Mouse (Mus musculus): ENCODE data around the gene Pex6. TPM values are rescaled to one million over a fixed set of nuclear protein-coding genes. Genes with fewer than 3 reads are reported as not detected.
"Not testable (repeated sequence)": the region's sequence is repeated elsewhere in the genome, so short reads cannot be mapped to it uniquely, and the experiment has no call there.

Pex6 gene
- polyA plus RNA-seq, 2 experiments from 2014 or later, result 5.0 to 7.2 TPM

DNA sequence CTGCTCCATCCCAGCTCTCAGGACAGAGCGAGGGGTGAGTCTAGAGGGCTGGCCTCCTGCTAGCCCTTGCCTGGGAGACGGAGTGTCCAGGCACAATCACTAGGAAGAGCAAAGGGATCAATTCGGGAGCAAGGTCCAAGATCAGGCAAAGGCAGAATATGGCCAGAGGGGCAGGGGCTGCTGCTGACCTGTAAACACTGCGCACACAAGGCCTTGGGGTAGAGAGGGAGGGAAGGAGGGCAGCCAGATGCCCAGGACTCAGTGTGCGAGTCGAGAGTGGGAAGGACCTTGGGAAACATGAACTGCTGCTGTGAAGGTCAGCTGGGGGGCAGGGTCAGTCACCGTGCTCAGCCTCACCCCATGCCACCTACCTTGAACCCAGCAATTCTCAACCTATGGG, 24.0 kb downstream of the Pex6 start:
- ATAC-seq, result no peak

DNA sequence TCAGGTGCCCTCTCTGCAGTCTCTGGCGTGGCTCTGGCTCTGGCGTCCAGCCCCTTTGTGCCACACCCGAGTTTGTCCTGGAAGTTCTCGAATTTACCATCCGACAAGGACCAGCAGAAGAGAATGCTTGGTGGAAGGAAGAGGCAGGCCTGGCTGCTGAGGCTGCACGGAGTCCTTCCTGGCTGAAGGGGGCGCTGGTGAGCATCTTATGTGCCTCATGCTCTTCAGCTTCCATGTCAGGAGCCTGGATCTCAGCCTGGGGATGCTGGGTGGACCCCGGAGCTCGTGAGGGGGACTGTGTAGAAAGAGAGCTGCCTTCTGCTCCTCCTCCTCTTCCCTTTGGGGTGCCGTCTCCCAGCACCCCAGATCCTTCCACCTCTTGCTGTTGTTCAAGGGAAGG, 24.9 kb downstream of the Pex6 start:
- ATAC-seq, result no peak

DNA sequence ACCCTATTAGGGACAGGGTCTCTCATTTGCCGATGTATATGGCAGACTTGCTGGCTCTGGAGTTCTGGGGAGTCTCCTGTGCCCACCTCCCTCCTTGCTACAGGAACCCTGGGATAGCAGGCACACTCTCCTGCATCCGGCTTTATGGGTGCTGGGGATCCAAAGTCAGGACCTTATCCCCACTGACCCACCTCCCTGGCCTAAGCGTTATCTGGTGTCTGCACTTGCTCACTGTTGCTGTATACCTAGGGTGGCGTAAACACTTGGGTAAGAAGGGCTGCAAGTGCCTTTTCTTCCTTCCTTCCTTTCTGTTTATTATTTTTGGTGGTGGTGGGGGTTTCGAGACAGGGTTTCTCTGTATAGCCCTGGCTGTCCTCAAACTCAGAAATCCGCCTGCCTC, 30.0 kb downstream of the Pex6 start:
- no peak for ATAC-seq

DNA sequence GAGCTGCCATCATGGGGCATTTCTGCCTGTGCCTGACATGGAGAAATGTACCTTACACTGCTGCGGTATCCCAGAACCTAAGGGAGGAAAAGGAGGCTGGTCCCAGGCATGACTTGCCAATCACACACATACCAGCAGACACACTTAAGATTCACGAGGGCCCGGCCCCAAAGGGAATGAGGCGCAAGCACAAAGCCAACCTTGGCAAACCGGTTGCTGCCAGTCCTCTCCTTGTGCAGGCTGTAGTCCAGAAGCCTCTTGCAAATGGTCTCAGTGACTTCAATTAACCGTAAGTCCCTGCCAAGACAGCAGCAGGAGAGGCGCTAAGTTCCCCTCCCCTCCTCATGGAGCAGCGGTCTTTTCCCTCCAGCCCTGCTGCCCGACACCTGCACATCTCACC, 31.7 kb downstream of the Pex6 start:
- no peak for ATAC-seq

DNA sequence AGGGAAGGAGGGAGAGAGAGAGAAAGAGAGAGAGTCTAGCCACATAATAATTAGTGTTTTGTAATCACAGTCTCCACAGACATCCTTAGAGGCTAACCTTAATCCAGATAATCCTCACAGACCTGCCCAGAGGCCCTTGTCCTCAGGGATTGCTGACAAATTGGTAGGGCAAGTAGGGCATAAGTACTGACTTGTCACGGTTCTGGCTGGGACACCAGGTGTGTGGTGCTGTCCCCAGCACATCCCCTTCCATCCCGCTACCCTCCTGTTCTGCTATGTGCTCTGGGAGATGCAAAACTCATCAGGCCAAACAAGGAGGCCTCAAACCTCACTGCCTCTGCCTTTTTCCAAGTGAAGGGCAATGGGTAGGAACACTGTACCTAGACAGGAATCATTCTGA, 34.2 kb downstream of the Pex6 start:
- ATAC-seq, result no peak

DNA sequence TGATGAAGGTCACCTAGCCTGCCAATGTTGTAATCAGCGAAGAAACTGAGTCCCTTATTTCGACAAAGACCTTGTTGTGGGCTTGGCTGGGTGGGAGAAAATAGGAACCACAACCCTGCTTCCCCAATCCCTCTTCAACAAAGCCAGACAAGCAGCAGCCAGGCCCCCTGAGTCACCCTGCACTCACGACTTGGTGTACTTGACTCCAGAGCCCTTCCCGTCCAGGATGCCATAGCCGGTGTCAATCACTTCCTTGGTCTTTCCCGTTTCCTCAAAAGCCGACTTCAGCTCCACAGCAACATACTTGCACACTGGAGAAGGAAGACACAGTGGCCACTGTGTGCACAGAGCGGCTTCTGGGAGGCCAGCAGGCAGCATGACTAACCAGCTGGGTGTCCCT, 36.0 kb downstream of the Pex6 start:
- ATAC-seq, result no peak

DNA sequence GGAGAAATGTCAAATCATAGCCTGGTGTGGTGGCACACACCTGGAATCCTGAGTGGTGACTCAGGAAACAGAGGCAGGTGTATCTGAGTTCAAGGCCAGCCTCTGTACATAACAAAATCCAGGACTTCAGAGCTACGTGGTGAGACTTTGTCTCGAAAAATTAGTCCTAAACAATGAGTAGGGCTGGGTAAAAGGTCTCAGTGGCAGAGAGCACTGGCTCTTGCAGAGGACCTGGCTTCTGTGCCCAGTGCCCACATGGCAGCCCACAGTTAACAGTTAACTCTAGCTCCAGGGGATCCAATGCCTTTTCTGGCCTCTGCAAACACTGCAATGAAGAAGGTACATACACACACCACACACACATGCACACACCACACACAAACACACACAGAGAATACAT, 36.5 kb downstream of the Pex6 start:
- no peak for ATAC-seq

DNA sequence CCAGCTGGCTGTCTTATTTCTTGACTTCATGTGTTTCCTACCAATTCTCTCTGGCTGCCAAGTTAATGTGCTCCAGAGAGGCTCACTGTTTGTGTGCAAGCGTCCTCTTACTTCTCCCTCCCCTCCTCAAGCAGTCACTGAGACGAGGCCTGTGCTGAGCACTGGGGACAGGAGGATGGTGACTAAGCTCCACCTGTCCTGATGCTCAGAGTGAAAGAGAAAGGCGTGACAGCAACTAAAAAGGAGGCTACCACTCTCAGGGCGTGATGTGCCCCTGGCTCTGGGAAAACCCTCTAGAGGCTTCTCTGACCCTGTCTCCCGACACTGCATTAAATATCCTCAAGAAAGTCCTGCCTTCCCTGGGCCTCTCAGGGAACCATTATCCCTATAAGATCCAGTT, 38.0 kb downstream of the Pex6 start:
- no peak for ATAC-seq

DNA sequence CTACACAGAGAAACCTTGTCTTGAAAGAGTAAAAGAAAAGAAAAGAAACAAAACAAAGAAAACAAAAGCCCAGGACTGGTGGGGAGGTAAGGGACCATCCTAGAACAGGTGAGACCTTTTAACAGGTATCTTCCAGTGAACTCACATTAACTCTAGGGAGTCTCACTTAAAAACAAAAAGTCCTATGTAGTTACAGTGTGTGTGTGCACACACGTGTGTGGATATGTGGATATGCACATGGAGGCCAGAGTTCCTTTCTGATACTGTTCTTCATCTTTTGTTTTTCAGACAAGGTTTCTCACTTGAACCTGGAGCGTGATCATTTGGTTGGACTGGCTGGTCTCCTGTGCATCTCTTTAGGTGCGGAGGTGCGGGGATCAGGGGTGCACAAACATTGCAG, 39.3 kb downstream of the Pex6 start:
- no peak for ATAC-seq

DNA sequence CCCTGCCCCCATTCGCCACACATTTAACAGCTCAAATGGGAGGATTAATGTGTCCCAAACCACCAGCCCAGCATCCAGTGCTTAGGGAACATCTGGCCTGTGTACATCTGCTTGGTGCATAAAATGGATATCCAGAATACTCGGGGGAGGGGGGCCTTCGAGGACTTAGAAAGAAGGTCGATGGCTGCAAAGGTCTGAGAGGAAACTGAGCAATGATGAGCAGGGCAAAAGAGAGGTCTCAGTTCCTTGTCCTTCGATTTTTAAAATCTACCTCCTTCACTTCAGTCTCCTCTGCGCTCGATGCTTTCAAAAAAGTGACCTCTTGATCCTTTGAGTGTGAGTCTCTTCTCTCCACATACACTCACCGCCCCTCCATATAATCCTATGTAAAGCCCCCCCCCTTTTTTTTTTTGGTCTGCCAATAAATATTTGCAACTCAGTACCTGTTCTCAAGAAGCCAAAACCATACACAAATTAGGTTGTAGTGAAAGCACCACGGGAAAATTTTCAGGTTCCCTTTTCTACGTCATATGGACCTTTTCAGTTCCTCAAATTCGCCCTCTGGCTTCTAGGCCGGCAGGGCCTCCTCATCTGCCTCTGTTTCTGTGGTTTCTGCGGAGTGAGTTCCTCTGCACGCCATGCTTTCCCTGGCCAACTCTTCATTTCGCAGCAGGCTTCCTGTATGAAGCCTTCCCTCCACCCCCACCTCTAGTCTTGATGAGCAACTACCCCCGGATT, 40.0 kb downstream of the Pex6 start:
- peak; percentile 33 for ATAC-seq

DNA sequence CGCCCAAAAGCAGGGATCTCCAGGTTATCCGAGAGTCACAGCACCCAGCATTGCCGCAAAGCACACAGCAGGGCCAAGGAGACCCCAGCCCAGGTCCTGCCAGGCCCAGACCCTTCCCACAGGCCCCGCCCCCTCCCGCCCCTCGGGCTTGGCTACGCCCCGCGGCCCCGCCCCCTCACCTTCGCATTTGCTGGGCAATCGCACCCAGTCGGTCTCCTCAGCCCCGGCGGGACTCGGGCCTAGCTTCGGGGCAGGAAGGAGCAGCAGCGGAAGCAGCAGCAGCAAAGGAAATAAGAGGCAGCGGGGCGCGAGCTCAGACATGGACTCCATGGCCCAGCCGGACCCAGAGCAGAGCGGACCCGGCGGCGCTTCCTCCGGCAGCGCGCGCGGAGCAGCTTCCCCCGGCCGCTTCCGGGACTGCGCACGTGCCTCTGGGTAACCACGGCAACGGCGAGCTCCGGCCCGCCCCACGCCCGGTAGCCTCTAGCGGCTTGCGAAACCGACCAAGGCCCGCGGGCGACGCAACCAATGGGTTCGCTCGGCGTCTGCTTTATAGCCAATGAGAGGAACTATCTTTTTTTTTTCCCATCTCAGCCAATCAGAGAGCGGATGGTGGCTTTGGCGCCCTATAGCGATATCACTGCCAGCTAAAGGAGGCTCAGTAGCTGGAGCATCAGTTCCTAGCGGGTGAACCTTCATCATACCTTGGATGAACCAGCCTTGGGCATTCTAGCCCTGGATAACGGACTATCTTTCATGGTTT, 40.7 kb downstream of the Pex6 start, which contains the start of gene Cnpy3:
Cnpy3 (minus strand) TSS at position 421 of the 763 bp plus-strand sequence.
- ATAC-seq, result peak; percentile 96

DNA sequence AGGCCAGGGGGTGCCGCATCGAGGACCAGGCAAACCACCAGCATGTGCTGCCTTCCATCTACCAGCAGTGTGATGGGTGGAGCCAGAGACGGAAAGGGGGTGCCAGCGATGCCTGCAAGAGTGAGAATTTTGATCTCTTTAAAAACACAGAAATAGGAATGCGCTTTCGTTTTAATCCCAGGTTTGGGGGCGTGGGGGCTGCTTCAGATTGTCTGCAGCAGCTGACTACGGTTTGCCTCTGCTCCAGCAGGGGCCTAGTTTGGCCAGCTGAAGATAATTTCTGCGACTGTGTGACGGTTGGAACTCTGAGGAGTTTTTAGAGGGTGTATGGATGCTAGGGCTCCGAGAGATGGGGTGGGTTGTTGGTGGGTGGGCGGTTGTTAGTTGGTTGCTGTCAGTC, 47.5 kb downstream of the Pex6 start:
- no peak for ATAC-seq

DNA sequence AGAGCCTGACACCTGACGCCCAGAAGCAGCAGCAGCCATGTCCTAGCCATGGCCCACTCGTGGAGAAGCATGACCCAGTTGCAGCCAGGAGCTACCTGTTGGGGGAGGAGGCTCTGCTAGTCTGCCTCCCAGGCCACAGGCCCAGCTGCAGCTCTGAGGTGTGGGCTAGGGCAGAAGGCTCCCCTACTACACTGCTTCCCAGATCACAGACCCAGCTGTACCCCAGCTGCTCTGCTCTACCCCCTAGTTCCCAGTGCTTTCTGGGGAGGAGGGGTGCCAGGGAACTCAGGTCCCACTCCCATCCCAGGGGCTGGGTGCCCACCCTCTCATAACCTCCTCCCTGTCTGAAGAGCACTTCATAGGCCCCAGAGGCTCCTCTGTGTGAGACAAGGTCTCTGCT, 52.3 kb downstream of the Pex6 start, which contains the start of gene Ptcra:
Ptcra (minus strand) TSS at position 169 of the 400 bp plus-strand sequence.
- ATAC-seq, result no peak

DNA sequence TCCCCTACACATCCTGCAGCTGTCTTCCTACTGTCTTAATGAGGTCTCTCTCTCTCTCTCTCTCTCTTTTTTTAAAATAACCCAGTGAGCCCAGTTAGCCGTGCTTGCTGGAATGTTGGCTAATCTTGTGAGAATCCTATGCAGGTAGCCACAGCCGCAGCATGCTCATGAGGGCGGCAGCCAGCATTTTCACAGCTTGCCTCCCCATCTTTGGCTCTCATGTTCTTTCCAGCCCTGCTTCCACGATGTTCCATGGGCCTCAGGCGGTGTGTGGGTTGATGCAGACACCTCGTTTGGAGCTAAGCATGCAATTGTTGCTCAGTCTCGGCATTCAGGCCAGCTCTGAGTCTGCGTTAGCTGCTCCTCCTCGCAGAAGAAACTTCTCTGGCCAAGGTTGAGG, 53.7 kb downstream of the Pex6 start:
- not testable (repeated sequence) for ATAC-seq

DNA sequence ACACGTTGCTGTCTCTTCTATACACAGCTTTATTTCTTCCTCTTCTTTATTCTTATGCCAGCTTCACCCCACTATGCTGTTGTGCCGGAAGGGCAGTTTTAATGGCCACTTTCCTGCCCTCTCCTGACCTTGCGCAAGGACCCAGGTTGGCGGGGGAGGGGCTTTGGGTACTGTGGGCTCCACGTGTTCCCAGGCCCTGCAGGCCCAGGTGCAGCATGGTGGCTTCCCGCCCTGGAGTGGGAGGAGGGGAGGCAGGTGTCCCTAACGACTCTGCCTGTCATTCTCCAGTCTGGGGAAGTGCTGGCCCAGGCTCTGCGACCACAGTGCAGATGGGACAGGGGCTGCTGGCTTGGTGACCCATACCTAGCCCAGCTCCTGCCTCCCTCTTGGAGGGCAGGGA, 56.6 kb downstream of the Pex6 start:
- no peak for ATAC-seq

DNA sequence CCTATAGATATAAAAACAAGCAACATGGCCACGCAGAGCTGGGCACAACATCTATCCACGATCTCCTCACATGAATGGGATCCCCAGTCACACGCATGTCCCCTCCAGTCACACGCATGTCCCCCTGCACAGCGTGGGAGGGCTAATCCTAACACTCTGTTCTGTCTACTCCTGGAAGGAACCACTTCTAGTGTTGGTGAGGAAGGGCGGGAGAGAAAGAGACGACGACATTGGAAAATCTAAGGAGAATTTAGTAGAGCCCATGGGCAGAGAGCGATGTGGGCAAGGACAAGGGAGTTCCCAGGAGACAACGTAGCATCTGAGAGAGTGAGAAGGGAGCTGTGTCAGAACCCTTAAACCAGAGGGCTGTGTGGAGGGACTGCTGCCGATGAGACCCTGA, 59.3 kb downstream of the Pex6 start:
- no peak for ATAC-seq

DNA sequence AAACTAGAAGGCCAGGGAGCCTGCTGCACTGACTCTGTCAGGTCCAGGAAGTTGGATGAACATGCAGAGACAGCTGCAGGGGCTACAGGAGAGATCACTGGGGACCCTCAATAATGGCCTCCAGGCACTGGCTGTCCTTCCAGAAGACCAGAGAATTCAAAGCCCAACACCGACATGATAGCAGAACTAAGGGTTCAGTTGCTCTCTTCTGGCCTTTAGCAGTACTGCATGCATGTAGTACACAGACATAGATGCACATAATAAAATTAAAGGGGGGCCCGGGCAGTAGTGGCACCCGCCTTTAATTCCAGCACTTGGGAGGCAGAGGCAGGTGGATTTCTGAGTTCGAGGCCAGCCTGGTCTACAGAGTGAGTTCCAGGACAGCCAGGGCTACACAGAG, 59.8 kb downstream of the Pex6 start:
- no peak for ATAC-seq

DNA sequence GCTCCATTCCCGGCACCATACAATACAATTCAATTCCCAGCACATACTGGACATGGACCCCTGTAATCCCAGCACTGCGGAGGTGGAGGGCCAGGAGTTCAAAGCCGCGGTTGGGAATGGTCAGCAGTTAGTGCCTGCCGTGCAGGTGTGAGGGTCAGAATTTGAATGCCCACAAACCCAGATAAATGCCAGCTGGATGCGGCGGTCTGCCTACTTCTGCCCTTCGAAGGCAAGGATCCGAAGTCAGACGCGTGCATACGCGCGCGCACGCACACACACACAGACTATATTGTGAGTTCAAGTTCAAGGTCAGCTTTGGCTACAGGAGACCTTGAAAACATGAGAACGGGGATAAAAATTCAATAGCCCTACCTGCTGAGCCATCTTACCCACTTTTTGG, 60.4 kb downstream of the Pex6 start:
- no peak for ATAC-seq

DNA sequence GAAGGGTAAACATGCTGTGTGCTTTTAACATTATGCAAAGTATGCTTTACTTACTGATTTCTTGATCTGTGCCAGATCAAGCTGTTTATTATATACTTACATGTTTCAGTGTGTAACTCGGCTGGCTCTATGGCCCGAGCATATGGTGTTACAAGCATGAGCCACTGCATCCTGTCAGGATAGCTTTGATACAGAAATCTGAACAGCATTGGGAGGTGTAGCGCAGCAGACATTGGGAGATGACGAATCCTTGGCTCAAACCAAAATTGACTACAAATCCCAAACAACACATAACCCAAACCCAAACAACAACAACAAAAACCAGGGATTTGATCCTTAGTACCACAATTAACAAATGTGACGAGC, 60.8 kb downstream of the Pex6 start:
- ATAC-seq, result peak; percentile 16

DNA sequence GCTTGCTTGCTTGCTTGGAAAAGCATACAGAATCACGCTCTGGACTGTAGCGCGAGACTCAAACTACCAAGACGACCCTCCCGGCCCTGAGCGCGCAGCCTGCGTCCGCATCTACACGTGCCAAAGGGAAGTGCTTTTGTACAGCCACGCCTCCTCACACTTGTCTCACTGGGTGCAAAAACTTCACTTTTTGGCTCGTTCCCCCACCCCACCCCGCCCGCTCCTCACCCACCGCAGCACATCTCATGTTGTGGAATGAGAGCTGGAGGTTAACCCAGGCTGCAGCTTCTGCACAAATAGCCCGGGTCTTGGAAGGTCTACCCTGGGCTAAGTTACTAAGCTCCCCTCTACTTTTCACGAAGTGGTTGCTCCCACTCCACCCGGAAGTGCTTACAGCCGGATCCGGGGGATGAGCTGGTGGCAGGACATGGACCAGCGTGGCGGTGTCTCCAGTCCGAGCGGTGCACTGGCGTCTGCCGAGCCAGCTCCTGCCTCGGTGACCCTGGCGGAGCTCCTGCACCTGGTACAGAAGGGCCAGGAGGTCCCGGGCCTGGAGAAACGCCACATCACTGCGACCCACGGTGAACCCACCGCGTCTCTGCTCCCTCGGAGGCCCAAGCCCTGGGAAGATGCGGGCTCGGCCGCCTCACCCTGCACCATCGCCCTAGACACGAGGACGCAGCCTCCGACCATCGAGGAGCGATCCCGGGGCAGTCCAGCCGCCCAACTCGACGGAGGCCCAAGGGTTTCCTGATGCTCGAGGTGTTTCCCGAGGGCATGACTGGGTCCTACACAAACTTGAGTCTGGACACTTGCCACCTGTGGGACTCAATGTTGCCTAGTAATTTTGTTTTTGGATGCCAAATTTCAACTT, 61.4 kb downstream of the Pex6 start, which contains the start of gene 2310039H08Rik:
2310039H08Rik (plus strand) TSS at position 232 of the 874 bp plus-strand sequence.
- ATAC-seq, result peak; percentile 92

DNA sequence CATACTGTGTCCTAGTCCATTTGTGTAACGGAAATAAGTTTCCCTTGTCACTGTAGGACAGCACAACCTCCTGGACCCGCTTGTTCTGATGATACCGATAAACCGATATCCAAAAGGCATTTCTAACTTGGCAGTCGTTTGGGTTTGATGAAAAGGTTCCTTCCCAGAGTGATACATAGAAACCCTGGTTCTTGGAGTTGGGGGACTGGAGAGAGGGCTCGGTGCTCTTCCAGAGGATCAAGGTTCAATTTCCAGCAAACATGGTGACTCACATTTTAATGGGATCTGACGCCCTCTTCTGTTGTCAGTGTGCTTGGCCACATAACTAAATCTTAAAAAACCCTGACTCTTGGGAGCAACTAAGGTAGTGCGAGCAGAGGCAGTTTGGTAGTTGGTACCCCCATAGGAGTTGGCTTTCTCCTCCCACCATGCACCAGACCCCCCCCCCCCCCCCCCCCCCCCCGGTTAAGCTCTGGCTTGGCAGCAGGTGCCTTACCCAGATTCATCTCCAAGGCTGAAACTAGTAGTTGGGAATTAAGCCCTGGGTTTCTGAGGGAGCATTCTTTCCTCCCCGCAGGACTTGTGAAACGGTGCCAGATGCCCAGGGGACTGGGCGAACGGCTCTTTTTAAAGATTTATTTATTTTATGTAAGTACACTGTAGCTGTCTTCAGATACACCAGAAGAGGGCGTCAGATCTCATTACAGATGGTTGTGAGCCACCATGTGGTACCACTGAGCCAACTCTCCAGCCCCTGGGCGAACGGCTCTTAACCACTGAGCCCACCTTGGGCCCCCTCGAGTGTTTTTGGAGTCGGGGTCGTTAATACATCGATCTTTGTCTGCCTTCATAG, 62.2 kb downstream of the Pex6 start:
- ATAC-seq, result no peak

DNA sequence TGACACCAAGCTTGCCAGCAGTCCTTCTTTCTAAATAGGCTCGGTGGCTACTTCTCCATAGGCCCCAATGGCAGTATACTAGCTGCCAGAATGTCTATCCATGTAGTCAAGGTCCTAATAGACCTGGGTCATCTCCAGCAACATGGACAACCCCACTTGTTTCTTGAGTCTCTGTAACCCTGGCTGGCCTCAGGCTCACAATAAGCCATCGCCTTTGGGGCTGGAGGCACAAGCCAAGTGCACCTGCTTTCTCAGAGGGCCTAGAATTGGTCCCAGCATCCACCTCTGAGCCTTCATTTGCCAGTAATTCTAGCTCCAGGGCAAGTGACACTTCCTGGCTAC, 62.8 kb downstream of the Pex6 start:
- no peak for ATAC-seq

All from CD4-positive, CD25-positive, alpha-beta regulatory T cell, adult 4 months (primary cell).